Mouse (Mus musculus): ENCODE measurements around the gene Mb21d2.

The Mb21d2 gene

DNA sequence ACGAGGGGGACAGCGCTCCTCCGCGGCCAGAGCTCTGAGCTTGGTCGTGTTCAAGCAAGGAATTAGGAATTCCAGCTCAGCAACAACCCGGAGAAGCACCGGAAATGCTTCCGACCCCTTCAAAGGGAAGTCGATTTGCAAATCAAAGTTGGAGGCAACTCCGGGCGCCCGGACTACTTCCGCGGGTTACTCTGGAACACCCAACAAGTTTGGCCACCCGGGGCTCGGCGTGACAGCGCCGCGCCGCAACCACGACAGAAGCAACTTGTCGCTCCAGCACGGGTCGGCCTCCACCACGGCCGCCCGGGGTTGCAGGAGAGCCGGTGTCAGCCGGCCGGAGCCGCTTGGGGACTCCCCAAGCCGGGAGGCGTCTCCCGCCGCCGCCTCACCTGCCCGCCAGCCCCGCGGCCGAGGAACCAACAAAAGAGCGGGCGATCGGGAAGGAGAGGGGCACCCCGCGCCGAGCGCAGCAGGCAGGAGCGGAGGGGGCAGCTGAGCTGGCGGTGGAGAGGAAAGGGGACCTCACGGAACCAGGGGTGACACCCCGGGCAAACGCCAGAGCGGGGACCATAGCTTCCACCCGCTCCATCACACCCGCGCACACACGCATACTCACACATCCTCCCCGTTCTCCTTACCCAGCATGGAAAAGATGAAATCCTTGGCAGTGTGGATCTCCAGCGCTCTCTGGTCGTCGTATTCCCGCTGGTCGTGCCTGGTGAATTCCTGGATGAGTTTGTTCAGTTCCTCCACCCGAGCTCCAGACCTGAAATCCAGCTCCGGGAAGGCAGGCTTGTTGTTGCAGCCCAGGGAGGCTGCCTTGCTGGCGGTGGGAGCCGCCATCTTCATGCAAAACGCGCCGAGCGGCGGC is at the start of gene Mb21d2:
Gene Mb21d2 (minus strand): TSS at position 859 of the 871 bp plus-strand sequence.
- peak; percentile 75 for DNase-seq

DNA sequence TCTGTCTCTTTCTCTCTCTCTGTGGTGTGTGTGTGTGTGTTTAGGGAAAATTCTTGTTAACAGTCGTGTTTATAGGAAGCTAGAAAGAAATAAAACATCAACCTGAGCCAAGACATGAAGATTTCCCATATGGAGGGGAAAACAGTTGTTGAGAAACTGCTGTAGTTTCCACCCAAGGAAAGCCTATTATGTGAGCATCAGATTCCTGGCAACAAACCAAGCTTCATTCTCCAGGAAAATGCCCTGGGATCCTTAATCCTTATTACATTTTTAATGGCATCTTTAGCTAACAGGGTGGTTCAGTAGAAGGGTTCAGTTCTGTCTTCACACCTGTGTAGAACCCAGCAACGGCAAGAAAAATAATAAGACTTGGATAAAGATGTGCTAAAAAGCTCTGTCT is 36.8 kb upstream of the Mb21d2 start:
- DNase-seq = no peak

DNA sequence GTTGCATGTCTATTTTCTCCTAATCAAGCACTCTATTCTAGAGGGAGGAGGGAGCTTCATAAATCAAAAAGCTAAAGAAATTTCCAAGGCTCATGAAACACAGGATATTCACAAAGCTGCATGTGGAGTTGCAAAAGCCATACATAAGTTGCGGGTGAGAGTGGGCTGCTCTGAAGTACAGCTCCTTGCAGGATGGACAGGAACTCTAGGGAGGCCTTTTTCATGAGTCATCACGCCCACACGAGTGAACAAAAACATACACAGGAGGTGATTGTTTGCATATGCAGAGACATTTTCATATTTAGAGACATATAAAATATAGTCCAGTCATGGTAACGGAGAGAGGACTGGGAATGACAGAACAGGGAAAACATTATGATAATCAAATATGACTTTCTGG is 34.6 kb upstream of the Mb21d2 start:
- no peak for DNase-seq

DNA sequence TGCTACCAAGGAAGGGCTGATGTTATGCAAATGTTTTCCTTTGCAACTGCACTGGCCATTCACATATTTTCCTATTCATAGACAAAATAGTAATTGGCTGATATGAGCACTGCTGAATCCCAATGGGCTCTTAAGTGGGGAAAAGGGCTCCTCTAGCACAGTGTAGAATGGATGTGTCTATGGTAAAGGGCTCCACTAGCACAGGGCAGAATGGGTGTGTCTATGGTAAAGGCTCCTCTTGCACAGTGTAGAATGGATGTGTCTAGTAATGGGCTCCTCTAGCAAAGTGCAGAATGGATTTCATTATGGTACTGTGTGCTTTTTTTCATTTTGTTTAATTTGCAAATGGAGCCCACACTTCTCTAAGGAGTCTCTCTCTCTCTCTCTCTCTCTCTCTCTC is 33.5 kb upstream of the Mb21d2 start:
- no peak for DNase-seq

DNA sequence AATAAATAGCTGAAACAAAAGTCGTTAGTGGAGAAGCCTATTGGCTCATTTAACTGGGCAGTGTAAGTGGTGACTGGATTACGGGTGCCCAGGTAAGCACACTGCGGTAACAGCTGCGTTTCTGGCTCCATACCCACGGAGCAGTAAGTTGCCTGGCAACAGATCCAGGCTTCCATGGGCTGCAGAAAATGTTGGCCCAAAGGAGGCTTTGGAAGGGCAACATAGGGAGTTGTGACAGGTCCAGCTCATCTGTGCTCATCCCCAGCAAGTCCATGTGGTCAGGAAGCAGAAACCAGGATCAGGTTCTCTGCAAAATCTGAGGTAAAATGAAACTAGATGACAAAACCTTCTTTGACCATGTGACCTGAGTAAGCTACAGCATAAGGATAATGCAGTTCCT is 20.3 kb upstream of the Mb21d2 start:
- no peak for DNase-seq

DNA sequence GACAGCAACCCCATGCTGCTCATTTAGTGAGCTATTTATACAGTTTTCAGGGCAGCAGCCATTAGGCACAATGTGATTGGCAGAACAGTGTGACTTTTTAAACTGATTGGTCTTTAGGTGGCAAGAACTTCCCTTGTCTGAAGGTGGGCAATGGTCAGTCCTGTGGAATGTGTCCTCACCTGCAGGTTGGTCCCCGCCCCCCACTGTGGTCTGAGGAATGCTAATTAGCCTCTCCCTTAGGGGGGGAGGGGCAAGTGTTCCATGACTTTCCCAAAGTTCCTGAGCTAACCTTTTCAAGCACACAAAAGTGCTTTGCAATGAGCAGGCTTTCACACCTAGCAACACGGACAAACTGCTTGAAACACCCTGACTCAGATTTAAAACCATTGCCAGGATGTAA is 13.8 kb upstream of the Mb21d2 start:
- DNase-seq = no peak

DNA sequence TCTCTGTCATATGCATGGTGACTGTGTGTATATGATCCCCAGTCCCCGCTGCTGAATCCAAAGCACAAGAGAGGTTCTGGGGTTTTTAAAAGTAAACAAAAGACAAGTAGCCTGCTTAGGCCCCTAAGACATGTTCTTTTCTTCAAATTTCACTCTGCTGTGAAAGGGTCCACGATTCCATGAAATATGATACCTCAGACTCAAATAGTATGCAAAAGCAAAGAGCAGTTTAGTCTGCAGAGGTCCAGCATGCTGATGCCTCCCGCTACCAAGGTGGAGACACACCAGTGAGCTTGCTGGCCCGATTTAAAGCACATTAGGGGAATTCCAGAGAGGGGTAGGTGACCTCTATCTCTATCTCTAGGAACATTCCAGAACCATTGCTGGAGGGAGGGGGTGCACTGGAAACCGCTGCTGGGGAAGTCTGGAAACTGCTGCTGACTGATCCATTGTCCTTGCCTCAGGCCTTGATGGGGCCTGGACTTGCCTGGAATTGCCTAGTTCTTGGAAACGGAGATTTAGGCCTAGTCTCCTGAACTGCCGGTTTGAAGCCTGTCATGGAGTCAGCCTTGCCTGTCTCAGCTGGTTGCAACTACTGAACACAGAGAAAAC is 6.8 kb upstream of the Mb21d2 start:
- DNase-seq = no peak

DNA sequence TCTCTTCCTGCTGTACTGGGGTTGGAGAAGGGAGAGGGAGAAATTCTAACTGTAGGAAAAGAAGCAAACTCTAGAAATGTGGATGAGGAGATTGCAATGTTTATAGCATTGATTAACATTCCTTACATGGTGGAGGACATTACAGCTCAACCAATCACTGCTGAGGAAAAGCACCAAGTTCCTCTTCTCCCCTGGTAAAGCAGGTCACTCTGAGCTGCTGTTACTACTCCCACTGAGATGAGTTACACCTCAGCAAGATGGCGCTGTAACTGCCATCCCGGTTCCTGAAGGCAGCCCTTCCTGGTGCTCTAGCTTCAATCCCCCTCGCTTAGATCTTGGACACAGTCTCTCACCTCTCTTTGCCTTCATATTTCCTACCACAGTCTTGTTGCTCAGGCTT is 6.2 kb upstream of the Mb21d2 start:
- DNase-seq = no peak

DNA sequence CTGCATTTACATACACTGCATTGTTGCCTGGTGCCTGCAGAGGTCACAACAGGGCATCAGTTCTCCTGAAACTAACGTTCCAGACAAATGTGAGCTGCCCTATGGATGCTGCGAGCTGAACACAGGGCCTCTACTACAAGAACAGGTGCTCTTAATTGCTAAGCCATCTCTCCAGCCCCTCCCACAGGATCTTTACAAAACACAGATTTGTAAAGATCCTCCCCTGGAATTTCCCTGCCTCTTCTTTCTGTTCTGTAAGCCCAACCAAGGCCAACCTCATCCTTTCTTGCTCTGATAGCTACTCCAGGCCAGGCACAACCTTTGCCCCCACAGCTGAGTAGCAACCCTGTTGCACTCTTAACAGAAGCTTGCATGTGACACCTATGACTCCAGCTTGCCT is 1.7 kb upstream of the Mb21d2 start:
- DNase-seq = no peak

DNA sequence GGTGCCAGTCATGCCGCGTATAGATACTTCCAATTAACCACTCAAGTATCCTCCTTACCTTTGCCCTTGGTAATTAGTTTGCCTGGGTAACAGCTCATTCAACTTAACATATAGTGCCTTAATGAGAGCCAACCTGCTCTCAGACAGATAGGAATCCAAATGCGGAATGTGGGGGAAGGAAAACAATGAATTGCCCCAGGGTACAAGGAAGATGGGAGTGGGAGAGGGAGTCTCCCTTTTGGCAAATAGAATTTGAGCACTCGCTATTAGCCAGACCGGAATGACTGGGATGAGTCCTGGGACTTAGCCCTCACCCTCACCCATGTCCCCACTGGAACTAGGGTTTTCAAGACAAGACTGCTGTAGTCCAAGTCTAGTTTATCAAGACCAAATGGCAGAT is 953 bp upstream of the Mb21d2 start:
- no peak for DNase-seq

DNA sequence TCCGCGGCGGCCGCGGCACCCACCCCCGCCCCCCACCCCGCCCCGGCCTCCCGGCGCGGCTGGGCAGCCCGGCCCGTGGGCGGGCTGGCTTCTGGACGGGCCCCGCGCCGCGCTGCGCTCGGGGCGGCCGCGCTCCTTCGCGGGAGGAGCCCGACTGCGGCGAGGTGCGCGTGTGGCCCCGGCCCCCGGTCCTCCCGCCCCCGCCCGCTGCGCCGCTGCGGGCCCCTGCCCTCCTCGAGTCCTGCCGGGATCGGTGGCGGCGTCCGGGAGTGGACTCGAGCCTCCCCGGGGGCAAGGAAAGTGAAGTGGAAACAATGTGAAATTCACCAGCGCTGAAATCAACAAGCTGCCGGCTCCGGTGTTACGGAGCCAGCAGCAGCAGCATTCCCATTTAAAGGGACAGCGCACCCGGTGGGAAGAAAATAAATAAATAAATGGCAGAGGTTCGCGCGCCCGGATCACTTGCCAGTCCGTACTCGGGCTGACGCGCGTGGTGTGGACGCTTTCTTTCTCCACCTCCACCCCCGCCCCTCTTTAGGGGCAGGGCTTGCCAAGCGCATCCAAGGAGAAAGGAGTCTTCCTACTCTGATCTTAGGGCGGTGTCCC is 316 bp upstream of the Mb21d2 start:
- DNase-seq = peak; percentile 73

DNA sequence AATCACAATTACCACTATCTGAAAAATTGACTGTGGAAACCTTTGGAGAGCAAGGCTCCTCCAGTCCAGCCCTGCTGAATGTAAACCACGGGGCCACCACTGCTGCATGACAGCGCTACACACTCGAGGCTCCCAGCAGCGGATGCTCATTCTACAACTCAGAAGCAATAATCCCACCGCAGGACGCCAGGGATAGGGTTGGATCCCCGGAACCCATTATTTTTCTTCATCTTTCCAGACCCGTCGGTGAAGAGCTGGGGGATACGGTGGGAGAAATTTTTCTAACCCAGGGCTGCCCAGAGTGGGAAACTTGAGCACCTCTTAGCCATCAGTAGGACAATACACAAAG is 1.0 kb downstream of the Mb21d2 start:
- DNase-seq = peak; percentile 62

DNA sequence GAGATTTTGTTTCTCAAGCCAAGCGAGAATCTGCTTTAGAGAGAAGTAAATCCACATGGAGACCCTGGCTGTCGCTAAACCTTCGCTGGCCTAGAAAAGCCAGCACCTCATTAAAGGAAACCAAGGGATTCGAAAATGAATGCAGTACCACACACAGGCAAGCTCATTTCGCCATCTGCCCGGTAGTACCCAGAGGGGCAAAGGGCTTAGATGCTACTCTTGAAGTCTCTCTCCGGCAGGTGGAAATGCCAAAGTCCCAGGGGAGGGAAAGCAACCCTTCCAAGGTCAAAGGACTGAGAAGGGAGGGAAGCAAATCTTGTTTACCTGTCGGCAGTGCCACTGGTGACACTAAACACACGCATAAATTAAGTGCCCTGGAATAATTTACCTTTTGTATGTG is 2.1 kb downstream of the Mb21d2 start:
- peak; percentile 27 for DNase-seq

DNA sequence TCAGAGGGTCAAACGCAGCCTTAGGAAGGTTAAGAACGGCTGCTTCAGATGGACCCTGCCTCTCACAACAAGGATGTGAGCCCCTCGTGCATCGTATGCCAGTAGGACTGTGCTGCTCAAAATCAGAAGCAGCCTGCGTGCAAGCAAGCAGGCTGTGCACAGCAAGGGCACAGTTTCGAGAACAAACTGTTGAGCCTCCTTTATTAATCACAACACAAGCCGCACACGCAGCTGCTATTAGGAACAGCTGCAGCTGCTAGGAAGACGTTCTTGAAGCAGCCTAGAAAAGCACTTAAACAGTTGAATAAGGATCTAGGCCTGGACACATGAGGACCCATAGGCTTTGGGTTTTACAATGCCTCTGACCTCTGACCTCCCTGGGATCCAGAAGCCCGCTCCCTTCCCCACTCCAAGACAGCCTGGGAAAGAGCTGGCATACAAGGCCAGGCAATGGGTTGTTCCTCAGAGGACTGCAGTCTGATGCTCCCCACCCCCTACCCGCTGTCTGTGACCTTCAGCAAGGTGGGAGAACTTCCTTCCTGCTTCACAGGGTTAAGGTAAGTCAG is 10.1 kb downstream of the Mb21d2 start:
- DNase-seq = no peak

DNA sequence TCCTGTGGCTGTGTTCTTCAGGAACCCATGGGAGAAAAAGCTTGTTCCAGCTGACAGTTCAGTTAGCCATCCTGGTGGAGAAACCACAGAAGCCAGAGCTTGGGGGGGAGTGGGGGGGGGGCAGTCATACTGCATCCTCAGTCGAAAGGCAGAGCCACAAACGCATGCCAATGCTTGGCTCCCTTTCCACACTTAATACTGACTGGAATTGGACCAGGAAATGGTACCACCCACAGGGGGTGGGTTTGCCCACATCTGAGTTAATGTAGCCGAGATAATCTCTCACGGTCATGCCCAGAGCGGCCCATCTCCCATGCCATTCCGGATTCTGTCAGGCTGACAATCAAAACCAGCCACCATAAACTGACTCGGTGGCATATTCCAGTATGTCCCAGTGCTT is 14.1 kb downstream of the Mb21d2 start:
- DNase-seq = no peak

DNA sequence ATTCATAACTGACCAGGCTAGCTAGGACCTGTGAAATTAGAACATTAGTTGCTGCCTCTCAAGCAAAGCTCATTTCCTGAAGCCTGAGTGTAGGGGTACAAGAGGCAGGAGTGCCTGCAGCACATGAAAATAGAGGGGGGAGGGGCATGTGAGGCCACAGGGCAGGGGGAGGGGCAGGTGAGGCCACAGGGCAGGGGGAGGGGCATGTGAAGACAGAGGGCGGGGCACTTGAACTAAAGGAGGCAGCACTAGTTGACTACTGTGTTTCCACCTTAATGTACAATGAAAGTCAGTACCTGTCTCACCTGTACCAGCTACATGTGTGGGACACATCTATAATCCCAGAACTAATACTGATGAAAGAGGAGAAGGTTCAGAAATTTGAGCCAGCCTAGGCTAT is 14.8 kb downstream of the Mb21d2 start:
- no peak for DNase-seq

DNA sequence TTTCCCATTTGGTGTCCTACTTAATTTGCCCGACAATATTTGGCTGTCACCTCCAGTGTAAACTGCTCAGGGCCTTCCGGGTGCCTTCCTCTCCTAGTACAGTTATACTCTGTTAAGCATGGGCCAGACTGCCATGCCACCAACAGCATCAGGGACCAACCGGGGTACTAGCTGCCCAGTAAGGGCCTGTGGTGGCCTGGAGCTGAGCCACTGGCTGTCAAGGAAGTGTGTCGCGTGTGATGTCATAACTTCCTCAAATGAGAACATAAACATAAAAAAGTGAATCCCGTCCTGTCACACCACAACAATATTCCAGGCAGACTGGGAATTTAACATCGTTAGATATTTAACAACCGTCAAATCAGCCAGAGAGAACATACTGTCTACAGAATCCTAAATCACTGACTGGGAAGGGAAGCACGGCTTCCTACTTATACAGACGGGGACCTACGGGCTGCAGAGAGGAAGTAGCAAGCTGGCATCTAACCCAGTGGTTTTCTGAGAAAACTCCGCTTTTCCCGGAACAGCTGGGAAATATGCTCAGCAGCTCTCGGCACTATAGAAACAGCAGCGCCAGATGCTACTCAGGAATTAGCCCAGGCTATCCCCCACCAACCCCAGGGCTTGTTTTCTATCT is 17.9 kb downstream of the Mb21d2 start:
- no peak for DNase-seq

DNA sequence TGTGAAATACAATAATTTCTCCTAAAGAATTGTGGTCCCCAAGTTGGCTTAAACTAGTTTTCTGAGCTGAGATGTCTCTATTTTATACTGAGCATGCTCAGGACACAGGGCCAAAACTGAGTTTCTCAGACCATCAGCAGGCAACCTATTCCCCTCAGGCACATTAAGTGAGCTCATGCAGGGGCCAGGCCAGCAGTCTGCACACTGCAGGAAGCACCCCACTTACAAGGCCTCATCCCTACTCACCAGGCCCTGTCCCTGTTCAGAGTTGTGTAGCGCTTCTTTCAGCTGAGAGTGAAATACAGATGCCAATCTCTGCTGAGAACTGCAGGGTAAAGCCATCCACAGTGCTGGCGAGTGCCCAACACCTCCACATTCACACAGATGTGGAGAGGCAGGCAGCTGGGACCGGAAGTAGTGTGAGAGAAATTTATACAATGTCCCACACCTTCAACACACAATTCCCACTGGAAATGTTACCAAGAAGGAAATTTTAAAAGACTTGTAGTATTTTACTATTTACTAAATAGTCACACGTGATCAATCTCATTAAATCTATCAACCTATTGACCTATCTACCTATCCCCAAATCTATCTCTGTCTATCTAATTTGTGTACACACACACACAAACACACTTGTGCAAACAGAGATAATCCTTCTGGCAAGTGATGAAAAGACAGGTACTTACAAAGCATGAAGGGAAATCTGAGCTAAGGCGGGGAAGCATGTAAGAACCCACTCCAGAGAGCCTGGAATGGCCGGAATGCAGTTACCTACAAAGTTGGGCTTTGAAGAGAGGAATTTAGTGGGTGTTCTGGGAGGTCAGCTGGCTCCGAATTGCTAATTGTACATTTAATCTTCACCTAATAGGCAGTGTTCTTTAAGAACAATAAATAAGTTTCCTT is 22.9 kb downstream of the Mb21d2 start:
- no peak for DNase-seq

DNA sequence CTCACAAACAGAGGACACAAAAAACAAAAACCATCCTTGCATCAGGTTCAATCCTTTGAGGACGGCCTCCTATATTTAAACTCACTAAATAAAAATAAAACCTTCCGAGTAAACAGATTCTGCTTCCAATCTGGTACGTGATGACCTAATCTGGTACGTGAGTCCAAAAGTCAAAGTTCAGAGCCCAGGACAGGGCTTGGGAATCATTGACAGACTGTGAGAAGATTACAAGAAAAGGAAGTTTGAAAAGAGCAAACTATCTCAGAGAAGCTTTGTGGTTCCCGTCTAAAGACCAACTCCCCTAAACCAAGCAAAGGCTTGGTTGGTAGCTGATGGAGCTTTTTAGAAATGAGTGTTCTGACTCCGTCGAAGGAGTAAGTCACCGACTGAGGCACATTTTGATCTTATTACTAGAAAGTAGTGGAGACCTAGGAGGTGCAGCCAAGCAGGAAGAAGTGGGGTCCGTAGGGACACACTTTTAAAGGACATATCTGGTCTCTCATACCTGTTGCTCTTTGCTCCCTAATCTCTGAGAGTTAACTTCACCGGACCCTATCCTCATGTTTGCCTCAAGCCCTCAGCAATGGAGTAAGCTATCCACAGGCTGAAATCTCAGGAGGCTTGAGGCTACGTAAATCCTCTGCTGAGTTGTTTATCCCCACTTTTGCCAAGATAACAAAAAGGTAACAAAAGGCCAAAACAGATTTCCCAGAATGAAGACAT is 23.7 kb downstream of the Mb21d2 start:
- DNase-seq = peak; percentile 33

DNA sequence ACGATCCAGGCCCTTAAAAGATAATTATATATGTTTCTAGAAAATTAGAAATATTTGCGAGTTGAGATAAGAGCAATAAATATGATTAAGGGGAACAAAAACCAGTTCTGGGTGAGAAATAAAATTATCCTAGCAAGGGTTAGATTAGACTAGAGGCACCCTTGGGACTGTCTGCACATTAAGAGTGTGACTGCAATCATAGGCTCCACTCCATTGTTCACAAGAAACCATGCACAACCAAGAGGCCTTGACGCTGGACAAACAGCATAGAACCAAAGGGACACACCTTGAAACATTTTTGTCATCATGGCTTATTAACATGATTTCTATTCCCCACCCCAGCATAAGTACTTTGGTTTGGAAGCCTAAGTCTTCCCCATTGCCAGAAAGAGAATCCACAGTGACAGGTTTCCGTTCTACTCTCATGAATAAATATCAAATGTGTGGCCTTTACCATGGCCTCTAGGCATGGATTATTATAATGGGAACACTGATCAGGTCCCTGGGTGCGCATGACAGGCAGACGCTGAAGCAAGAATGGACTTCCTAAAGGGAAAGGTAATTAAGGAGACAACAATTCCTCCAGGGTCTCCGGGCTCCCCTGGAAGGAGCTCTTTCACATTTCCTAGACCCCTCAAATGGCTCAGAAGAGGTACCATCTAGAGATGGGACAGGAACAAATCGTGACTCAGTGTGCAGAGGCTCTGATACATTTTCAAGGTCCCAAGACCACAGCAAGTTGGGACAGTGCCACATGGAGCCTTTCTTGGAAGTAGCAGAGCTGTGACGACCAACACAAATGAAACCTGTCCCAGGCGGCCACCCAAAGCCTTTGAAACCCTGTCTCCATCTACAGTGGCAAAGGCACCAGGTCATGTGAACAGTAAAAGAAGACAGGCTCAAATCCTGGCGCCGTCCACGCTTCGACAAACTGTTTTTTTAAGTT is 26.6 kb downstream of the Mb21d2 start:
- DNase-seq = no peak

DNA sequence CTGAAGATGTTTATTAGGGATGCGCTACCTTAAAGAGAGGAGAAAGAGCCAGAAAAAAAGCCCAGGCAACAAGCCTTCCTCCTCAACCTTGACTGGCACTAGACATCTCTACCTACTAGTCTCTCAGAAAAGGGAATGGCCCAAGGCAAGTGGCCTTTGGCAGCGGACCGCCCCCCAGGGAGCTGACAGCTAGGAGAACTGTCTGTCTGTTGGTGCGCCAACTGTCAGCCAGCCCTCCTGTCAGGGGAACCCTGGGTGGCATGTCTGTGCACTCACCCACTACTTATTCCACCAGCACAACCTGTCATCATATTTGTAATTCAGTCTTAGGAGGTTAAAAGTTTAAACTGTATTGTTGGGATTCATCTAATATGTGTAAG is 30.3 kb downstream of the Mb21d2 start:
- no peak for DNase-seq
